Mouse (Mus musculus) heart, adult 2 months (tissue): Measurements from ENCODE around the gene Pde4d.

Source experiments
- CTCF ChIP-seq: fragments of 200-600 bp; IDR thresholded peaks from 2 replicates; pipeline ENCODE4 v1.8.1; 2022; ENCODE audit warnings: antibody characterized with exemption, mild to moderate bottlenecking, moderate library complexity
- EP300 ChIP-seq: fragments of 200-500 bp; IDR thresholded peaks from 2 replicates; pipeline ENCODE4 v1.6.1; 2011; ENCODE audit warnings: low read depth, low read length, control low read depth; ENCODE audit not compliant: insufficient read depth
- POLR2A ChIP-seq: fragments of 200-500 bp; IDR thresholded peaks from 2 replicates; pipeline ENCODE4 v1.6.1; 2011; ENCODE audit warnings: mild to moderate bottlenecking, low read depth, low read length, control low read depth; ENCODE audit not compliant: insufficient read depth

- TF ChIP-seq CTCF, result no peak
- TF ChIP-seq POLR2A, result no peak
- TF ChIP-seq EP300, result no peak
These were observed 865.9 kb downstream of the Pde4d start for GRCm38 (mm10) chr13:109315608-109316007.
